Mouse (Mus musculus) lung, postnatal 0 days (tissue): Measurements from ENCODE around the gene Pptc7.

ENCODE experiments used
- CTCF ChIP-seq: IDR thresholded peaks from 2 replicates; pipeline ENCODE4 v1.5.1; 2016; ENCODE audit warnings: antibody characterized with exemption, mild to moderate bottlenecking
- EP300 ChIP-seq: IDR thresholded peaks from 2 replicates; pipeline ENCODE4 v1.6.1; 2016; ENCODE audit warnings: antibody characterized with exemption, mild to moderate bottlenecking, control low read depth

DNA sequence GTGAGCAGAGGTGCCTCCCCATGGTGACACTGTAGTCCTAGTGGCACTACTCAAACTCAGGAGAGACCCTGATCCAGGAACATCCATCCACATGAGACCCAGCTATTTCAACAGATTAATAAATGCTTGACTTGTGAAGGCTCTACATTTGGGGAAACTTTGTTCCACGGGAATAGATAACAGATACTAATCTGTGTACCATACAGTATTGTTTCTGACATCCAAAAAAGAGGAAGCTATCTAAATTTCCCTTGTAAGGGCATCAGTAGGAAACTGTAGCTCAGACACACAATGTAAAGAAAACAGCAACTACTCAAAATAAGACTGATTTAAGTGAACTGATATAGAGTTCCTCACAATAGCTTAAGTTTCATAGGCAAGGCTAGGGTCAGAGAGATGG is 58.7 kb downstream of the Pptc7 start:
- no peak for TF ChIP-seq CTCF
- no peak for TF ChIP-seq EP300
